Mouse (Mus musculus): ENCODE measurements around the gene Pdpn. TPM values are rescaled to one million over a fixed set of nuclear protein-coding genes. Genes with fewer than 3 reads are reported as not detected.

Gene Pdpn
- polyA plus RNA-seq, 1 experiment: 44.8 TPM

DNA sequence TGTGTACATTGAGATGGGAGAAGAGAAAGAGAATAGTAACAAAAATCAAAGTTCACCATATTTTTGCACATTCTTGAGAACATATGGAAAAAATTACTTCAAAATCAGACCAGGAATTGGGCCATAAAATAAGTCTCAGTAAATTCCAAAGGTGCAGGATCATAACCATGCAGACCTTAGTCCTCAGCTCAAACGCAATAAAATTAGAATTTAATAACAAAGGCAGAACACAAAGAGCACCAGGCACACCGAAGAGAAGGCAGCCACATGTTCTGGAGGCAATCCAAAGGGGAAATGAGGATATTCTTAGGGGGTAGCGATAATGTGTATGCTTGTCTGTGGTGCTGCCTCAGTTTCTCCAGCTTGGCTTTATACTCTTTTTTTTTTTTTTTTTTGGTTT is 68.3 kb downstream of the Pdpn start:
- Histone ChIP-seq H3K4me3 (replicated peaks; ENCODE audit: extremely low read depth, low read depth, low read length) (no peak overlapping the region), H3K4me1 (ENCODE audit: control insufficient read depth, insufficient read depth, low read length) (no peaks in the 10 kb centered on the region)
- TF ChIP-seq CTCF (IDR thresholded peaks at IDR 0.05; ENCODE audit: insufficient read depth, low read length) (no peak), POLR2A (IDR thresholded peaks at IDR 0.05; ENCODE audit: borderline replicate concordance, extremely low read depth, low read depth, low read length) (no peak)
- WGBS: 55% methylated on average over 3 of the region's 3 CpGs
- DNase-seq: no peak

DNA sequence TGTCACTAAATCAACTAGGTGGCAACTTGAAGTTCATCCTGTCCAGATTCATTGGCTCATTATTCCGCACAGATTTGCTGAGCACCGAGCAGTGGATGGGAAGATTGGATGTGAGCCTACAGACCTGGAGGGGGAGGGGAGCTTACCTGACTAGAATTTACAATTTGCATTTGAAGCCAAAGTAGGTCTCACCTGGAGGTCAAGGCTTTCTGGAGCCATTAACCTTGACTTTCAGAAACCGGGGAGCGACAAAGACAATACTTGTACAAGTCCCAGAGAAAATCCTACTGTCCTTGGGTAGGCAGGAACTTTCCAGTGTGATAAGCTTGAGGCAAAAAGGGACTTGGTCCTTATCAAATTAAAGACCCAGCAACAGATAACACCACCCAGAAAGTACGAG is 71.4 kb downstream of the Pdpn start:
- H3K4me1 ChIP-seq (ENCODE audit: control insufficient read depth, insufficient read depth, low read length): no peaks in the 10 kb centered on the region
- WGBS: 66% methylated on average over 5 of the region's 5 CpGs
- TF ChIP-seq CTCF (IDR thresholded peaks at IDR 0.05; ENCODE audit: insufficient read depth, low read length) (no peak), POLR2A (IDR thresholded peaks at IDR 0.05; ENCODE audit: borderline replicate concordance, extremely low read depth, low read depth, low read length) (no peak)
- no peak overlapping the region for H3K4me3 ChIP-seq (replicated peaks; ENCODE audit: extremely low read depth, low read depth, low read length)
- no peak for DNase-seq

- WGBS: 45% methylated on average over 9 of the region's 9 CpGs
- no peak overlapping the region for H3K4me3 ChIP-seq (replicated peaks; ENCODE audit: extremely low read depth, low read depth, low read length)
- DNase-seq: no peak
- H3K4me1 ChIP-seq (ENCODE audit: control insufficient read depth, insufficient read depth, low read length): no peaks in the 10 kb centered on the region
- TF ChIP-seq POLR2A (IDR thresholded peaks at IDR 0.05; ENCODE audit: borderline replicate concordance, extremely low read depth, low read depth, low read length): no peak
- TF ChIP-seq CTCF (IDR thresholded peaks at IDR 0.05; ENCODE audit: insufficient read depth, low read length): no peak
Measured at GRCm38 (mm10) chr4:143225886-143226285, 73.5 kb downstream of the Pdpn start.

GRCm38 (mm10) chr4:143219316-143219751 is 80.0 kb downstream of the Pdpn start:
- Histone ChIP-seq H3K4me3 (replicated peaks; ENCODE audit: extremely low read depth, low read depth, low read length) (no peak overlapping the region), H3K4me1 (ENCODE audit: control insufficient read depth, insufficient read depth, low read length) (no peaks in the 10 kb centered on the region)
- DNase-seq: no peak
- TF ChIP-seq CTCF (IDR thresholded peaks at IDR 0.05; ENCODE audit: insufficient read depth, low read length) (no peak), POLR2A (IDR thresholded peaks at IDR 0.05; ENCODE audit: borderline replicate concordance, extremely low read depth, low read depth, low read length) (no peak)
- 44% methylated on average over 9 of the region's 9 CpGs for WGBS

- TF ChIP-seq CTCF (IDR thresholded peaks at IDR 0.05; ENCODE audit: insufficient read depth, low read length) (no peak), POLR2A (IDR thresholded peaks at IDR 0.05; ENCODE audit: borderline replicate concordance, extremely low read depth, low read depth, low read length) (no peak)
- WGBS: 79% methylated on average over 2 of the region's 2 CpGs
- no peak for DNase-seq
- Histone ChIP-seq H3K4me1 (ENCODE audit: control insufficient read depth, insufficient read depth, low read length) (no peaks in the 10 kb centered on the region), H3K4me3 (replicated peaks; ENCODE audit: extremely low read depth, low read depth, low read length) (no peak overlapping the region)
Measured at GRCm38 (mm10) chr4:143218858-143219257, 80.5 kb downstream of the Pdpn start.

Other genes with a start within 250 kb of the Pdpn start
- 11.6 and 16.8 TPM in 2 replicates for gene Prdm2, start 86.6 kb downstream of the Pdpn start, polyA plus RNA-seq (2012; rRNA removed)
- 0.07 and 0.25 TPM in 2 replicates for gene Lrrc38, start 50.2 kb upstream of the Pdpn start, polyA plus RNA-seq (2012; rRNA removed)
- gene Pramel1, start 94.9 kb upstream of the Pdpn start, polyA plus RNA-seq (2012; rRNA removed): not detected in 2 replicates
- 4.4 and 6.0 TPM in 2 replicates for gene Pramef8, start 112.9 kb upstream of the Pdpn start, polyA plus RNA-seq (2012; rRNA removed)
- gene Oog4, start 150.8 kb upstream of the Pdpn start, polyA plus RNA-seq (2012; rRNA removed): not detected in 2 replicates
- gene Gm13043, start 211.8 kb upstream of the Pdpn start, polyA plus RNA-seq (2012; rRNA removed): not detected in 2 replicates
- not detected in 2 replicates for gene Gm13040, start 236.4 kb upstream of the Pdpn start, polyA plus RNA-seq (2012; rRNA removed)